Mouse (Mus musculus): ENCODE results near the gene Gm12216.
A peak's percentile ranks its signal among the peaks of the same experiment; 100 is the strongest.

The Gm12216 gene

DNA sequence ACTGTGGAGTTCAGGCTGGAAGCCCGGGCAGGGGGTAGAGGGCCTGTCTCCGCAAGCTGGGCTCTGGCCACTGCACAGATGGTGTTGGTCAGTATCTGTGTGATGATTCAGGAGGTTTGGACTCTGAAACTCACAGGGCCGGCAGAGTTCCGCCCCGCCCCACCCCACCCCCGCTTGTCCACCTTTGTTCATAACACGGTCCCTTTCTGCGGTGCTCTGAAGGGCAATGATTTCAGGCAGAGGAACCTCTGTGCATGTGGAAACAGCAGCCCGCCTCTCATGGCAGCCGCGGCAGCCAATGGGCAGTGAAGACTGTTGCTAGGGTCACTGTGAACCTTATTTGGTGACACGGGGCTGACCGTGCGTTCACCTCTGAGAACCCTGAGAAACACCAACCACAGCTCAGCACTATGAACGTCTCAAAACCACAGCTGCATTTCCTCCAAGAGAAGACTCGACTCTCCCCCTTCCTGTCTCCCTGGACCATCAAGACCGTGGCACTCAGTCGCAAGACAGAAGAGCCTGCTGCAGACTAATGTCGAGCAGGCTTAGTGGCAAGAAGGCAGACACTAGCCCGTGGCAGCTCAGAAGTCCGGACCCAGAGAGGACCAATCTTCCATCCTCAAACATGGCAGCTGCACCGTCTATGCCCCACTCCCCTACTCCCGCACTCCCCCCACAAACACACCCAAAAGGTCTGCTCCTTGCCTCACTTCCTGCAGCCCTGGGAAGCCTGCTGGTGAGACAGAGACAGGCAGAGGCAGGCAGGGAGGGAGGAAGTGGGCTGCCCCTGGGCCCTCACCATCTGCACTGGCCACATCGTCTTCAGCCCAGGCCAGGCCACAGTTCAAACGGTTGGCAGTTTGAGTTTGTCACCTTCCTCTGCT, 64.1 kb downstream of the Gm12216 start:
- peak; percentile 66 for DNase-seq (ENCODE audit: low read depth)

DNA sequence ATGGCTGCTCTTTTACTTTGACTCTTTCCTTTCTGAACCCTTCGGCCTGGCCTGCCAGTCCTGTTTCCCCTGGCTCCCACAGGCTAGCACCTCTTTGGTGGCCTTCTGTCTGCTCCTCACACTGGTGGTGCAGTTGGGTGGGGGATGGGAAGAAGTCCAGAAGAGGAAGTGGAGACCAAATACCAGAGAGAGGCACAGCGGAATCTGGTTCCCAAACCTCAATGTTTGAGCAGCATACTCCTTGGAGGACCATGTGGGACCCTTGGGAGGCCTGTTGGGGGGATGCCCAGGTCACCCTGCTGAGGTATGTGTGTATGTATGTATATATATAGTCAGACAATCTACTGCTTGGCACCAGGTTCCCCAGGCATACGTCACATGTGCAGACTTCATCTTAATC, 65.0 kb downstream of the Gm12216 start:
- DNase-seq (ENCODE audit: low read depth): no peak

DNA sequence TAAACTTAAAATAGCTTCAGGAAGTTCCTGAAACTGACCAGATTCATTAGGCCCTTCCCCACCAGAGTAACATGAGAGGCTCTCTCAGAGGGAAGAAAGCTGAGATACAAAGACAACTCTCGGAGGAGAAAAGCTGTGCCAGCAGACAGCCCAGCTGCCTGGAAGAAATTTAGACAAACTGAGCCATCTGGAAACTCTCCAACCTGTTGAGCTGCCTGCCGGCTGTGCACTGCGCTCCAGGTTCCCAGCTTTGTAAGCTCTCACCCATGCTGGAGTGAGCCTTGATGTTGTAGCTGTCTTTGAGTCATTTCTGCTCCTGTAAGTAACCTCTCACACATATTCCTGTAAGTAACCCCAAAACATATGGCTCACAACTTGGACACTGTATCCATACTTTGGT, 66.1 kb downstream of the Gm12216 start:
- no peak for DNase-seq (ENCODE audit: low read depth)

- no peak for DNase-seq (ENCODE audit: low read depth)
These were observed 69.8 kb downstream of the Gm12216 start for GRCm38 (mm10) chr11:53789277-53789676.

GRCm38 (mm10) chr11:53788196-53788595, 70.9 kb downstream of the Gm12216 start:
- no peak for DNase-seq (ENCODE audit: low read depth)

GRCm38 (mm10) chr11:53786058-53787031, 72.7 kb downstream of the Gm12216 start:
- no peak for DNase-seq (ENCODE audit: low read depth)

DNA sequence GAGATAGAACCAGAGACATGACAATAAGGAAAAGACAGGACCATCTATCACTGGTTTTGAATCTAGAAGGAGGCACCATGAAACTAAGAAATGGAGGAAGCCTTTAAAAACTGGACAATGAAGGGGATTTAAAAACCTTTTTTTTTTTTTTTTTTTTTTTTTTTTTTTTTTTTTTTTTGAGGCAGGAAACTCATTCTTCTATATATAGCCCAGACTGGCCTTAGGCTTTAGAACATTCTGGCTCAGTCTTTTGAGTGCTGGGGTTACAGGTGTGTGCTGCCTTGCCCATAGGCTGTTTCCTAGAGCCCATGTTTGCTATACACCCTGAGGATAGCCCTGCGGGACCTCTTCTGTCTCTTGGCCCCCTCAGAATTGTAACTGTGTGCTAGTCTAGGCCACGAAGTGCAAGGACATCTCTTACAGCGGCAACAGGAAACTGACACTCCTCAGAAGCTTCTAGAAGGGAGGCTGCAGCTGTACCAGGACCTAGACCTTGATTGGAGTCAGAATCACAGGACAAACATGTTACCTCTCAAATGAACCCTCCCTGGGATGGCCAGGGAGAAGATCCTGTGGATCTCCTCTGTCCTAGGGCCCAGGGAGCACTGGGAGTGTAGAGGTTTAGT, 73.6 kb downstream of the Gm12216 start:
- no peak for DNase-seq (ENCODE audit: low read depth)

DNA sequence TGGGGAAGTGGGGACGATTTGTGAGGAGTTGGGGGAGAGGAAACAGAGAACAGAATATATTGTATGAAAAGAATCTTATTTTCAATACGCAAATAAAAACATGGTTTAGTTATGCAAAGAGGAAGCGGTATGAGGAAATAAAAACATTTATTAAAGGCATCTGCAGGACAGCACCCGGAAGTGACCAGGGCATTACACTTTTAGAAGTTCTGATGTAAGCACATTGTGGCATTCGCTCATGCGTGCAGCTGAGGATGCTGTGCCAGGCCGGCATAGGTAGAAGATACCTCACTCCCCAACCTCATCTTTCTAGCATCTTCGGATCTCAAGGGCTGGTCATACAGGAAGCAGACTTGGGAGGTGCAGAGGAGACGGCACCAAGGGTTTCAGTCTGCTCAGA, 75.8 kb downstream of the Gm12216 start:
- no peak for DNase-seq (ENCODE audit: low read depth)

- no peak for DNase-seq (ENCODE audit: low read depth)
These were observed 77.1 kb downstream of the Gm12216 start for GRCm38 (mm10) chr11:53781964-53782363.

- no peak for DNase-seq (ENCODE audit: low read depth)
These were observed 77.8 kb downstream of the Gm12216 start for GRCm38 (mm10) chr11:53781201-53781775.

- no peak for DNase-seq (ENCODE audit: low read depth)
These were observed 78.8 kb downstream of the Gm12216 start for GRCm38 (mm10) chr11:53780262-53780661.

GRCm38 (mm10) chr11:53779808-53780207, 79.2 kb downstream of the Gm12216 start:
- no peak for DNase-seq (ENCODE audit: low read depth)

DNA sequence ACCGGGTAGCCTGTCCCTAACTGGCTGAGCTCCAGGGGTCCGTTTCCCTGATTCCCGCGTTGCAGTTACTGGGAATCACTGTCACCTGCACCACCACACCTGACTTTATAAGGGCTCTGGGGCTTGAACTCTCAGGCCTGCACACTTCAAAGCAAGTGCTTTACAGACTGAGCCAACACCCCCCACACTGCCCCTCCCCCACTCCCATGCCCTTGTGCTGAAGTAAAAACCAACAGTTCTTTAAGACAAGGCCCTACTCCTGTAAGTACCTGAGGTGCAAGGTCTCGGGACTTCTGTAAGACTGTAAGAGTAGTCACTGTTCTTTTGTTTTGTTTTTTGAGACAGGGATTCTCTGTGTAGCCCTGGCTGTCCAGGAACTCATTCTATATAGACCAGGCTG, 80.6 kb downstream of the Gm12216 start:
- no peak for DNase-seq (ENCODE audit: low read depth)

DNA sequence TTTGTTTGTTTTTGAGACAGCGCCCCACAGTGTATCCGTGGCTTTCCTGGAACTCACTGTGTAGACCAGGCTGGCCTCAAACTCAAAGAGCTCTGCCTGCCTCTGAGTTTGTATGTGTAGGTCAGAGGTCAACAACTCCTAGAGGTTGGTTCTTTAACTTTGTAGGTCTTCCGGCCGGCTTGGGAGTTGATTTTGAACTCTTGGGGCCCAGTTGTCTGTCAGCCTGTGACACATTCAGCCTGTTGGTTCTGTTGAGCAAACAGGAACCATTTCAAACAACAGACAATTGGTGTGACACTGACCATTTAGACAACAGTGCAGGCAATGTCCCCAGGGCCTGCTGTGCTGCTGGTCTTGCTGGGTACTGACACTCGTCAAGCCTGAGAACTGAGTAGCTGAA, 81.3 kb downstream of the Gm12216 start:
- DNase-seq (ENCODE audit: low read depth): no peak

GRCm38 (mm10) chr11:53774659-53775255, 84.3 kb downstream of the Gm12216 start:
- DNase-seq (ENCODE audit: low read depth): no peak

DNA sequence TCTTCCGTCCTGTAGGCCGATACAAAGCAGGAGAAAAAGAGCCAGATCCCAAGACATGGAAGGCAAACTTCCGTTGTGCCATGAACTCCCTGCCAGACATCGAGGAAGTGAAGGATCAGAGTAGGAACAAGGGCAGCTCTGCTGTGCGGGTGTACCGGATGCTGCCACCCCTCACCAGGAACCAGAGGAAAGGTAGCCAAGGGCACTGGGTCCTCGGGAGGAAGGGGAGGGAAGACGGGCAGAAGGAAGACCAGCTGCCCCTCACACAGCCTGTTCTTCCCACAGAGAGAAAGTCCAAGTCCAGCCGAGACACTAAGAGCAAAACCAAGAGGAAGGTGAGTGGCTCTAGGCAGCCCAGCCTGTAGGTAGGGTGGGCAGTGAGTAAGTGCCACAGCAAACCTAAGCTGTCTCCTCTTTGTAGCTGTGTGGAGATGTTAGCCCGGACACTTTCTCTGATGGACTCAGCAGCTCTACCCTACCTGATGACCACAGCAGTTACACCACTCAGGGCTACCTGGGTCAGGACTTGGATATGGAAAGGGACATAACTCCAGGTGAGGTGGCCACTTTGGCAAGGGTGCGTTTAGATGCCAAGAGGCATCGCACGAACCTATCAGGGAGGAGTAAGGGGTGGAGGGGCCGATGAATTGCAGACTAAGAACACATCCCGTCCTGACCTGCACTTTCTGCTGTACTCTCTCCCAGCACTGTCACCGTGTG, 85.3 kb downstream of the Gm12216 start:
- DNase-seq (ENCODE audit: low read depth): no peak

GRCm38 (mm10) chr11:53773087-53773486, 86.0 kb downstream of the Gm12216 start, which contains the start of gene Gm17334:
TSS of gene Gm17334 (minus strand) at chr11:53773187.
- no peak for DNase-seq (ENCODE audit: low read depth)

- DNase-seq (ENCODE audit: low read depth): no peak
These were observed 86.5 kb downstream of the Gm12216 start for GRCm38 (mm10) chr11:53772536-53772935.

DNA sequence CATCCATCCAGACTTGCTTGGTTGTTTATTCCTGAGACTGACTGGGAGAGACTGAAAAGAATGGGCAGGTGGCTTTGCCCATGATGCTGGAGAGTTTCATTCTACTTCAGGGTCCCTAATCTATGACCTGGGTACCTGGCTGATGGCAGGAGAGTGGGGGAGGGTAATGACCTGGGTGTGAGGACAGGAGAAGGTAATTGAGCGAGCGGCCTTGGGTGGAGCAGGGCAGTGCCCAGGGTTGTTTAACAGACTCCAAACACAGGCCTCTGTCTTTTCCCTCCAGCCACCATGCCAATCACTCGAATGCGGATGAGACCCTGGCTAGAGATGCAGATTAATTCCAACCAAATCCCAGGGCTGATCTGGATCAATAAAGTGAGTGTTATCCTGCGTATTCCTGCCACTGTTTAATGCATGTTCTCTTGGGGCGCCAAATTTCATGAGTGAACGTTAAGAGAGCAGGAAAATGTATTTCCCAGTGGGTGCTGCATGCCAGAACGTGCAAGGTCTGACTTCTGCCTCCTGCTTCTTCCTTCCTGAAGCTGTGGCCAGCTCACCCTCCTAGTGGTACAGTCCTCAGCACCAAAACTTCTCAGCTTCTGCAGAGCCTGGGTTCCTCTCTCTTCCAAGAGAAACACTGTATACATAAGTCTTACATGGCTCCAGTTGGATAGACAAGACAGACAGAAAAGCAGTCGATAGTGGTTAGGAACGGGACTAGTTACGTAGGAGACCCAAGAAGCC, 87.9 kb downstream of the Gm12216 start:
- no peak for DNase-seq (ENCODE audit: low read depth)

Data from c-Kit-positive CD71-negative TER-119-negative erythroid progenitor cells, embryonic 14.5 days (primary cell).